Mouse (Mus musculus): ENCODE data around the gene Gbp7. TPM values are rescaled to one million over a fixed set of nuclear protein-coding genes. Genes with fewer than 3 reads are reported as not detected.
"Not testable (repeated sequence)": the region's sequence is repeated elsewhere in the genome, so short reads cannot be mapped to it uniquely, and the experiment has no call there.

Gbp7 gene
- polyA plus RNA-seq, 1 experiment from 2014 or later = 5.9 TPM

- H3K4me1 ChIP-seq (replicated peaks; ENCODE audit: control insufficient read depth, insufficient read depth, low read length) = 0 out of 2 replicates have a peak, but pooled peaks cover 4% of the 10 kb centered on the region
- H3K27ac ChIP-seq (ENCODE audit: low read length) = no peak overlapping the region
- H3K4me3 ChIP-seq (ENCODE audit: low read length) = peak overlapping the region; percentile 65
- H3K27me3 ChIP-seq (ENCODE audit: control insufficient read depth, insufficient read depth, low read depth, low read length) = no peaks in the 10 kb centered on the region
- peak overlapping the region; percentile 66 for H3K9ac ChIP-seq (ENCODE audit: low read length)
- H3K9me3 ChIP-seq (ENCODE audit: control insufficient read depth, low read length) = no peaks in the 10 kb centered on the region
- WGBS = 8% methylated on average over 2 of the region's 2 CpGs
- ATAC-seq (ENCODE audit: low read depth) = peak; percentile 37
- peak overlapping the region; percentile 84 for H3K4me2 ChIP-seq (ENCODE audit: low read depth, low read length)
- H3K36me3 ChIP-seq (ENCODE audit: control insufficient read depth, insufficient read depth, low read length) = no peaks in the 10 kb centered on the region
These were observed 545 bp upstream of the Gbp7 start for GRCm38 (mm10) chr3:142529597-142529996.

- H3K4me3 ChIP-seq (ENCODE audit: low read length) = no peak overlapping the region
- H3K4me1 ChIP-seq (replicated peaks; ENCODE audit: control insufficient read depth, insufficient read depth, low read length) = 0 out of 2 replicates have a peak, but pooled peaks cover 4% of the 10 kb centered on the region
- H3K27me3 ChIP-seq (ENCODE audit: control insufficient read depth, insufficient read depth, low read depth, low read length) = no peaks in the 10 kb centered on the region
- H3K36me3 ChIP-seq (ENCODE audit: control insufficient read depth, insufficient read depth, low read length) = no peaks in the 10 kb centered on the region
- no peaks in the 10 kb centered on the region for H3K9me3 ChIP-seq (ENCODE audit: control insufficient read depth, low read length)
- ATAC-seq (ENCODE audit: low read depth) = no peak
- H3K27ac ChIP-seq (ENCODE audit: low read length) = no peak overlapping the region
- WGBS = 86% methylated on average over 3 of the region's 3 CpGs
- no peak overlapping the region for H3K9ac ChIP-seq (ENCODE audit: low read length)
- no peak overlapping the region for H3K4me2 ChIP-seq (ENCODE audit: low read depth, low read length)
These were observed 1.5 kb downstream of the Gbp7 start for GRCm38 (mm10) chr3:142531595-142531994.

GRCm38 (mm10) chr3:142533185-142533584 lies 3.0 kb downstream of the Gbp7 start:
- Histone ChIP-seq H3K36me3 (ENCODE audit: control insufficient read depth, insufficient read depth, low read length) (no peaks in the 10 kb centered on the region), H3K4me3 (ENCODE audit: low read length) (no peak overlapping the region), H3K4me1 (replicated peaks; ENCODE audit: control insufficient read depth, insufficient read depth, low read length) (0 out of 2 replicates have a peak, but pooled peaks cover 4% of the 10 kb centered on the region), H3K27ac (ENCODE audit: low read length) (no peak overlapping the region), H3K9ac (ENCODE audit: low read length) (no peak overlapping the region), H3K9me3 (ENCODE audit: control insufficient read depth, low read length) (no peaks in the 10 kb centered on the region), H3K4me2 (ENCODE audit: low read depth, low read length) (no peak overlapping the region), H3K27me3 (ENCODE audit: control insufficient read depth, insufficient read depth, low read depth, low read length) (no peaks in the 10 kb centered on the region)
- ATAC-seq (ENCODE audit: low read depth) = no peak
- 74% methylated on average over 3 of the region's 3 CpGs for WGBS

- Histone ChIP-seq H3K4me3 (ENCODE audit: low read length) (no peak overlapping the region), H3K27ac (ENCODE audit: low read length) (no peak overlapping the region), H3K4me2 (ENCODE audit: low read depth, low read length) (no peak overlapping the region), H3K36me3 (ENCODE audit: control insufficient read depth, insufficient read depth, low read length) (no peaks in the 10 kb centered on the region), H3K9me3 (ENCODE audit: control insufficient read depth, low read length) (no peaks in the 10 kb centered on the region), H3K27me3 (ENCODE audit: control insufficient read depth, insufficient read depth, low read depth, low read length) (no peaks in the 10 kb centered on the region), H3K9ac (ENCODE audit: low read length) (no peak overlapping the region), H3K4me1 (replicated peaks; ENCODE audit: control insufficient read depth, insufficient read depth, low read length) (no peaks in the 10 kb centered on the region)
- 50% methylated on average over 1 of the region's 1 CpGs for WGBS
- ATAC-seq (ENCODE audit: low read depth) = no peak
These were observed 5.5 kb downstream of the Gbp7 start for GRCm38 (mm10) chr3:142535667-142536066.

- Histone ChIP-seq H3K27me3 (ENCODE audit: control insufficient read depth, insufficient read depth, low read depth, low read length) (no peaks in the 10 kb centered on the region), H3K4me2 (ENCODE audit: low read depth, low read length) (no peak overlapping the region), H3K27ac (ENCODE audit: low read length) (no peak overlapping the region), H3K9ac (ENCODE audit: low read length) (no peak overlapping the region), H3K4me1 (replicated peaks; ENCODE audit: control insufficient read depth, insufficient read depth, low read length) (no peaks in the 10 kb centered on the region), H3K4me3 (ENCODE audit: low read length) (no peak overlapping the region), H3K9me3 (ENCODE audit: control insufficient read depth, low read length) (no peaks in the 10 kb centered on the region), H3K36me3 (ENCODE audit: control insufficient read depth, insufficient read depth, low read length) (no peaks in the 10 kb centered on the region)
- ATAC-seq (ENCODE audit: low read depth) = no peak
- 72% methylated on average over 6 of the region's 6 CpGs for WGBS
These were observed 11.2 kb downstream of the Gbp7 start for GRCm38 (mm10) chr3:142541391-142541790.

- not testable (repeated sequence) for H3K27me3 ChIP-seq (ENCODE audit: control insufficient read depth, insufficient read depth, low read depth, low read length); ATAC-seq (ENCODE audit: low read depth); H3K9ac ChIP-seq (ENCODE audit: low read length); H3K4me3 ChIP-seq (ENCODE audit: low read length); H3K4me1 ChIP-seq (replicated peaks; ENCODE audit: control insufficient read depth, insufficient read depth, low read length); H3K36me3 ChIP-seq (ENCODE audit: control insufficient read depth, insufficient read depth, low read length); H3K9me3 ChIP-seq (ENCODE audit: control insufficient read depth, low read length); H3K27ac ChIP-seq (ENCODE audit: low read length); H3K4me2 ChIP-seq (ENCODE audit: low read depth, low read length)
- 81% methylated on average over 12 of the region's 12 CpGs for WGBS
These were observed 12.6 kb downstream of the Gbp7 start for GRCm38 (mm10) chr3:142542776-142543175.

- H3K27me3 ChIP-seq (ENCODE audit: control insufficient read depth, insufficient read depth, low read depth, low read length) = no peaks in the 10 kb centered on the region
- no peak overlapping the region for H3K4me3 ChIP-seq (ENCODE audit: low read length)
- no peaks in the 10 kb centered on the region for H3K9me3 ChIP-seq (ENCODE audit: control insufficient read depth, low read length)
- ATAC-seq (ENCODE audit: low read depth) = no peak
- H3K27ac ChIP-seq (ENCODE audit: low read length) = no peak overlapping the region
- 69% methylated on average over 3 of the region's 3 CpGs for WGBS
- H3K4me1 ChIP-seq (replicated peaks; ENCODE audit: control insufficient read depth, insufficient read depth, low read length) = no peaks in the 10 kb centered on the region
- no peak overlapping the region for H3K4me2 ChIP-seq (ENCODE audit: low read depth, low read length)
- H3K9ac ChIP-seq (ENCODE audit: low read length) = no peak overlapping the region
- no peaks in the 10 kb centered on the region for H3K36me3 ChIP-seq (ENCODE audit: control insufficient read depth, insufficient read depth, low read length)
These were observed 16.5 kb downstream of the Gbp7 start for GRCm38 (mm10) chr3:142546690-142547089.

- no peaks in the 10 kb centered on the region for H3K27me3 ChIP-seq (ENCODE audit: control insufficient read depth, insufficient read depth, low read depth, low read length)
- no peaks in the 10 kb centered on the region for H3K4me1 ChIP-seq (replicated peaks; ENCODE audit: control insufficient read depth, insufficient read depth, low read length)
- no peak overlapping the region for H3K4me2 ChIP-seq (ENCODE audit: low read depth, low read length)
- WGBS = 81% methylated on average over 3 of the region's 3 CpGs
- H3K9ac ChIP-seq (ENCODE audit: low read length) = no peak overlapping the region
- ATAC-seq (ENCODE audit: low read depth) = no peak
- no peak overlapping the region for H3K4me3 ChIP-seq (ENCODE audit: low read length)
- H3K27ac ChIP-seq (ENCODE audit: low read length) = no peak overlapping the region
- no peaks in the 10 kb centered on the region for H3K36me3 ChIP-seq (ENCODE audit: control insufficient read depth, insufficient read depth, low read length)
- H3K9me3 ChIP-seq (ENCODE audit: control insufficient read depth, low read length) = no peaks in the 10 kb centered on the region
These were observed 20.0 kb downstream of the Gbp7 start for GRCm38 (mm10) chr3:142550052-142550676.

GRCm38 (mm10) chr3:142554601-142555000 lies 24.5 kb downstream of the Gbp7 start:
- no peaks in the 10 kb centered on the region for H3K9me3 ChIP-seq (ENCODE audit: control insufficient read depth, low read length)
- H3K27ac ChIP-seq (ENCODE audit: low read length) = no peak overlapping the region
- peaks cover 2% of the 10 kb centered on the region; the same call in 1 of the 2 replicates for H3K4me1 ChIP-seq (replicated peaks; ENCODE audit: control insufficient read depth, insufficient read depth, low read length)
- no peak overlapping the region for H3K4me3 ChIP-seq (ENCODE audit: low read length)
- 66% methylated on average over 1 of the region's 1 CpGs for WGBS
- H3K36me3 ChIP-seq (ENCODE audit: control insufficient read depth, insufficient read depth, low read length) = no peaks in the 10 kb centered on the region
- H3K9ac ChIP-seq (ENCODE audit: low read length) = no peak overlapping the region
- H3K4me2 ChIP-seq (ENCODE audit: low read depth, low read length) = no peak overlapping the region
- ATAC-seq (ENCODE audit: low read depth) = no peak
- no peaks in the 10 kb centered on the region for H3K27me3 ChIP-seq (ENCODE audit: control insufficient read depth, insufficient read depth, low read depth, low read length)
